Mouse (Mus musculus): ENCODE measurements around the gene Tlk1. TPM values are rescaled to one million over a fixed set of nuclear protein-coding genes. Genes with fewer than 3 reads are reported as not detected.

The Tlk1 gene
- polyA plus RNA-seq, 1 experiment: 7.3 TPM

DNA sequence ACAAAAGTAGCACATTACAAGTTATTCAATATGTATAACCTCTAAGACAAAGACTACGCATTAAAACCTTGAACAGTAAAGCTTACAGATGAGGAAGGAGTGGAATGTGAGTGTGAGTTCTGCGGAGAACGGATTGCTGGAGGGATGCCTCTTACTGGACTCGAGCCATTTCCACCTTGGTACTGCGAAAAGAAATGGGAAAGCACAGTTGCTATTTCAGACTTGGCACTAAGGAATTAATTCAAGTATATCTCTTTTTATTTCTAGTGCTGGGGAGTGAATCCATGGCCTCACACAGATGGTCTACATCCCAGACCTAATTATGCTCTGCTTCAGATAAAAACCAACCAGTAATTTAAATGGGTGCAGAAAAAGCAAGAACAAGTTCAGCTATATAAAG lies 73.4 kb downstream of the Tlk1 start:
- no peaks in the 10 kb centered on the region for H3K4me1 ChIP-seq (ENCODE audit: control insufficient read depth, insufficient read depth, low read length)
- H3K36me3 ChIP-seq (ENCODE audit: control insufficient read depth, insufficient read depth, low read length): no peaks in the 10 kb centered on the region; the same call in 1 of the 2 replicates
- no peaks in the 10 kb centered on the region for H3K27me3 ChIP-seq (ENCODE audit: control insufficient read depth, insufficient read depth, low read length)
- TF ChIP-seq POLR2A (IDR thresholded peaks at IDR 0.05; ENCODE audit: control insufficient read depth, low read depth, low read length): no peak
- TF ChIP-seq CTCF (IDR thresholded peaks at IDR 0.05; ENCODE audit: control insufficient read depth, insufficient read depth, insufficient replicate concordance, low read depth, low read length): no peak
- H3K4me3 ChIP-seq (ENCODE audit: control insufficient read depth, low read depth, low read length): no peak overlapping the region
- H3K27ac ChIP-seq (ENCODE audit: control insufficient read depth, insufficient read depth, low read depth, low read length): no peak overlapping the region

DNA sequence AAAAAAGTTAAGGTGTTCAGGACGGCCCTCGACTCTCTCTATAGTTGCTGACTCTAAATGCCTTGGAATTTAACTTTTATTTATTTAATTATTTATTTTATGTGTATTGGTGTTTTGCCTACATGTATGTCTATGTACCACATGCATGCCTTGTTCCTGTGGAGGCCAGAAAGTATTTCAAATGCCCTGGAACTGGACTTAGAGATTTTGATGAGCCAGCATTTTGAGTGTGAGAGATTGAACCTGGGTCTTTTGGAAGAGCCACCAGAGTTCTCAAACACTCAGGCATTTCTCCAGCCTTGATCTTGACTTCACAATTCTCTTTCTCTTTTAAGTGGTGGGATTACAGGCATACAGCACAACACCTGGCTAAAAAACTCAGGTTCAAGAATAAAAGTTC lies 73.9 kb downstream of the Tlk1 start:
- Histone ChIP-seq H3K4me1 (ENCODE audit: control insufficient read depth, insufficient read depth, low read length) (no peaks in the 10 kb centered on the region), H3K36me3 (ENCODE audit: control insufficient read depth, insufficient read depth, low read length) (no peaks in the 10 kb centered on the region; the same call in 1 of the 2 replicates), H3K27ac (ENCODE audit: control insufficient read depth, insufficient read depth, low read depth, low read length) (no peak overlapping the region), H3K27me3 (ENCODE audit: control insufficient read depth, insufficient read depth, low read length) (no peaks in the 10 kb centered on the region), H3K4me3 (ENCODE audit: control insufficient read depth, low read depth, low read length) (no peak overlapping the region)
- TF ChIP-seq POLR2A (IDR thresholded peaks at IDR 0.05; ENCODE audit: control insufficient read depth, low read depth, low read length): no peak
- TF ChIP-seq CTCF (IDR thresholded peaks at IDR 0.05; ENCODE audit: control insufficient read depth, insufficient read depth, insufficient replicate concordance, low read depth, low read length): no peak

DNA sequence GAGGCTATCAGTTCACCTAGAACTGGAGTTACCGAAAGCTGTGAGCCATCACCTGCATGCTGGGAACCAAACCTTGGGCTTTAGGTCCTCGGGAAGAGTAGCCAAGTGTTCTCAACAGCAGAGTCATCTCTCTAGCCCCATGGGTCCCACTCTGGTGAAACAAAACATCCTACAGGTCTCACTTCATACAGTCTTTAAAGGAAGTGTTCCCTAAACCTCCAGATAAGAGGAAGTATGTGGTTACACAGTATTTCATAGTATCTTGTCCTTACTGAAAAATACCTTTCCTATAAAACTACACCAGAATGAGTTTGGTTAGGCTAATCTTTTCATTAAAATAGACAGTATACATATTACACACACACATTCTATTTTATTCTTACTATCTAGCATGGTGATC lies 82.9 kb downstream of the Tlk1 start:
- H3K27ac ChIP-seq (ENCODE audit: control insufficient read depth, insufficient read depth, low read depth, low read length): no peak overlapping the region
- no peaks in the 10 kb centered on the region for H3K4me1 ChIP-seq (ENCODE audit: control insufficient read depth, insufficient read depth, low read length)
- H3K27me3 ChIP-seq (ENCODE audit: control insufficient read depth, insufficient read depth, low read length): no peaks in the 10 kb centered on the region
- TF ChIP-seq POLR2A (IDR thresholded peaks at IDR 0.05; ENCODE audit: control insufficient read depth, low read depth, low read length): no peak
- TF ChIP-seq CTCF (IDR thresholded peaks at IDR 0.05; ENCODE audit: control insufficient read depth, insufficient read depth, insufficient replicate concordance, low read depth, low read length): no peak
- peaks cover 3% of the 10 kb centered on the region for H3K36me3 ChIP-seq (ENCODE audit: control insufficient read depth, insufficient read depth, low read length)
- H3K4me3 ChIP-seq (ENCODE audit: control insufficient read depth, low read depth, low read length): no peak overlapping the region

DNA sequence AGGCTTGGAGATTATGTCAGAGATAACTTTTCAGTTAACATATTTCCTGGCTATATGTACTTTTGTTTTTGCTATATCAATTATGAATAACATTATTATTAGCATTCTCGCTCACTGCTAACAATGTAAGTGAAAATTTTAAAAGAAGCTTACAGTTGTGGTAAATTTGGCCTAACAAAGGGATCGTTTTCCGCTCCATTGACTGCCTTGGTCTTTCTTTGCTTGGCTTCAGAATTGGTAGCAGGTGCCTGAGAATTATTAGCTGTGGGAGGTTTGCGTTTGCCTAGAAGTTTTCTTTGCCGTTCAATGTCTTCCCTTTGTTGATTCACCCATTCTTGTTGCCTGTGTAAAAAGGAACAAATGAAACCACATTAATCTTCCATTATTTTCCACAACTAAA lies 83.6 kb downstream of the Tlk1 start:
- Histone ChIP-seq H3K4me3 (ENCODE audit: control insufficient read depth, low read depth, low read length) (no peak overlapping the region), H3K36me3 (ENCODE audit: control insufficient read depth, insufficient read depth, low read length) (peaks cover 3% of the 10 kb centered on the region), H3K27me3 (ENCODE audit: control insufficient read depth, insufficient read depth, low read length) (no peaks in the 10 kb centered on the region), H3K27ac (ENCODE audit: control insufficient read depth, insufficient read depth, low read depth, low read length) (no peak overlapping the region), H3K4me1 (ENCODE audit: control insufficient read depth, insufficient read depth, low read length) (no peaks in the 10 kb centered on the region)
- TF ChIP-seq POLR2A (IDR thresholded peaks at IDR 0.05; ENCODE audit: control insufficient read depth, low read depth, low read length): no peak
- no peak for TF ChIP-seq CTCF (IDR thresholded peaks at IDR 0.05; ENCODE audit: control insufficient read depth, insufficient read depth, insufficient replicate concordance, low read depth, low read length)

DNA sequence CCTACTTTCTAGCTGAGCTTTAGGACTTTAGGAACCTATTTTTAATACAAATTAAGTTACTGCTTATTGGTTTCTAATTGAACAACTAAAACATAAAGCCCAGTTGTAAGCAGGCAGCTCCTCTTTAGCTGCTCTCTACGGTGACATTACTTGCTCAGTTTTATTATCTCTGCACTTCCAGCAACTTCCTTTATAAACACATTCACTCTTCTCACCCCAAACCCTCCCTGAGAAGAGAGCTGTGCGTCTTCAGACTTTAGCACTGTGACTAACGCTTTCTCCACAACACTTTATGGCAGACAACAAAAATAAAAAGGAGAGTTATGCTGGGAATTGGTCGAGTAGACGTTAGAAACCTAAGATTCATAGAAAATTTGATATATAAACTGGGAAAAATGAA lies 89.5 kb downstream of the Tlk1 start:
- TF ChIP-seq CTCF (IDR thresholded peaks at IDR 0.05; ENCODE audit: control insufficient read depth, insufficient read depth, insufficient replicate concordance, low read depth, low read length) (no peak), POLR2A (IDR thresholded peaks at IDR 0.05; ENCODE audit: control insufficient read depth, low read depth, low read length) (no peak)
- no peak overlapping the region for H3K4me3 ChIP-seq (ENCODE audit: control insufficient read depth, low read depth, low read length)
- H3K36me3 ChIP-seq (ENCODE audit: control insufficient read depth, insufficient read depth, low read length): no peaks in the 10 kb centered on the region; the same call in 1 of the 2 replicates
- no peak overlapping the region for H3K27ac ChIP-seq (ENCODE audit: control insufficient read depth, insufficient read depth, low read depth, low read length)
- no peaks in the 10 kb centered on the region for H3K4me1 ChIP-seq (ENCODE audit: control insufficient read depth, insufficient read depth, low read length)
- no peaks in the 10 kb centered on the region for H3K27me3 ChIP-seq (ENCODE audit: control insufficient read depth, insufficient read depth, low read length)

DNA sequence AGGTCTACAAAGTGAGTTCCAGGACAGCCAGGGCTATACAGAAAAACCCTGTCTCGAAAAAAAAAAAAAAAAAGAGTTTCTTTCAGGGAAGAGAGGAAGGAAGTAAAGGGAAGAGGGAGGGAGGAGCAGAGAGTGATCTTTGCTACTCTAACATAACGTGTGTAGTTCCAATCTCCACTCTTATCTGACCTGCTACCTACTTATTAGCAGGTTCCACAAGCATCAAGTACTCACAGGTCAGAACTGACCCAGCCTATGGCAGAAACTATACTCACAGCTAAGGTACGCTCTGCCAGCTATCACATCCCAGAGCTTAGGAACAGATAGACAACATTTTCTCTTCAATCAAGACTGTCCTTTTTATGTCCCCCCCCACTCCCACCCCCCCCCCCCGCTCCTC lies 90.0 kb downstream of the Tlk1 start:
- Histone ChIP-seq H3K36me3 (ENCODE audit: control insufficient read depth, insufficient read depth, low read length) (no peaks in the 10 kb centered on the region; the same call in 1 of the 2 replicates), H3K4me3 (ENCODE audit: control insufficient read depth, low read depth, low read length) (no peak overlapping the region), H3K4me1 (ENCODE audit: control insufficient read depth, insufficient read depth, low read length) (no peaks in the 10 kb centered on the region), H3K27ac (ENCODE audit: control insufficient read depth, insufficient read depth, low read depth, low read length) (no peak overlapping the region), H3K27me3 (ENCODE audit: control insufficient read depth, insufficient read depth, low read length) (no peaks in the 10 kb centered on the region)
- no peak for TF ChIP-seq POLR2A (IDR thresholded peaks at IDR 0.05; ENCODE audit: control insufficient read depth, low read depth, low read length)
- TF ChIP-seq CTCF (IDR thresholded peaks at IDR 0.05; ENCODE audit: control insufficient read depth, insufficient read depth, insufficient replicate concordance, low read depth, low read length): no peak

DNA sequence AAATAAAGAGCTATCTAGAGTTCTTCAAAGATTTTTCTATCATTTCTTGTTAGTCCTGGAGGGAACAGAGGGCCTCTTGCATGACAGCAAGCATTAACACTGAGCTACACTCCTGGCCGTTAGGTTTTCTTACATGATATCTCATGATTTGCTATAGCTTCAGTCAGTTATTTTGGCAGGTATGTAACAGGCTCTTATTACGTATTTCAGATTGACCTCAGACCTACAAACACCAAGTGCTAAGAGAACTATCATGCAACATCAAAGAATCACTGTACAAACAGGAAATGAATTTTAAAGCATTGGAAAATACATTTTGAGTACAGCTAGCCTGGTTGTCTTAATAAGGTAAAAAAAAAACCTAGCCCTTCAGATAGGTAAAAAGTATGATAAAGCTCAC lies 98.4 kb downstream of the Tlk1 start:
- H3K4me3 ChIP-seq (ENCODE audit: control insufficient read depth, low read depth, low read length): no peak overlapping the region
- no peaks in the 10 kb centered on the region for H3K4me1 ChIP-seq (ENCODE audit: control insufficient read depth, insufficient read depth, low read length)
- no peaks in the 10 kb centered on the region; the same call in 1 of the 2 replicates for H3K36me3 ChIP-seq (ENCODE audit: control insufficient read depth, insufficient read depth, low read length)
- no peak overlapping the region for H3K27ac ChIP-seq (ENCODE audit: control insufficient read depth, insufficient read depth, low read depth, low read length)
- H3K27me3 ChIP-seq (ENCODE audit: control insufficient read depth, insufficient read depth, low read length): no peaks in the 10 kb centered on the region
- TF ChIP-seq CTCF (IDR thresholded peaks at IDR 0.05; ENCODE audit: control insufficient read depth, insufficient read depth, insufficient replicate concordance, low read depth, low read length) (no peak), POLR2A (IDR thresholded peaks at IDR 0.05; ENCODE audit: control insufficient read depth, low read depth, low read length) (no peak)
